In genomic region chr14:122535986-122536385, GRCm38 (mm10) we compare ENCODE assay signal across 23 mouse cellular contexts. TPM values are rescaled to one million over a fixed set of nuclear protein-coding genes. Genes with fewer than 3 reads are reported as not detected.
"Had no signal": no experiment of that assay in that cellular context is flagged by ENCODE, and none has a peak within 500 bp of the region (broad histone marks: within the 10 kb centered on the region; RNA-seq: fewer than 3 reads in every experiment).

No protein-coding gene starts in this region.

- H3K36me3 ChIP-seq: liver, embryonic 15.5 days; midbrain, embryonic 10.5 days; midbrain, embryonic 12.5 days; neural tube, embryonic 13.5 days; neural tube, embryonic 15.5 days; stomach, embryonic 15.5 days had no signal

- H3K9ac ChIP-seq: liver, embryonic 15.5 days; lung, embryonic 14.5 days; midbrain, embryonic 12.5 days; neural tube, embryonic 13.5 days; neural tube, embryonic 15.5 days; stomach, embryonic 15.5 days had no signal

- H3K27me3 ChIP-seq: liver, embryonic 15.5 days; midbrain, embryonic 12.5 days; neural tube, embryonic 13.5 days; neural tube, embryonic 15.5 days; stomach, embryonic 15.5 days had no signal

- ATAC-seq: midbrain, embryonic 16.5 days had no signal

- DNase-seq: lung, embryonic 14.5 days; lung, postnatal 14 days; lung, postnatal 4 days; midbrain, embryonic 14.5 days; right cerebral cortex, postnatal 14 days; thymus, adult 2 months; thymus, postnatal 25 days; thymus, postnatal 4 days had no signal

- H3K4me2 ChIP-seq: liver, embryonic 15.5 days; lung, embryonic 14.5 days; midbrain, embryonic 12.5 days; neural tube, embryonic 15.5 days; stomach, embryonic 15.5 days had no signal

- H3K4me3 ChIP-seq: liver, embryonic 15.5 days; midbrain, embryonic 10.5 days; midbrain, embryonic 12.5 days; neural tube, embryonic 13.5 days; neural tube, embryonic 15.5 days; stomach, embryonic 15.5 days had no signal

- H3K9me3 ChIP-seq: liver, embryonic 15.5 days; midbrain, embryonic 10.5 days; midbrain, embryonic 12.5 days; neural tube, embryonic 13.5 days; neural tube, embryonic 15.5 days; stomach, embryonic 15.5 days had no signal

- H3K27ac ChIP-seq: liver, embryonic 15.5 days; midbrain, embryonic 10.5 days; midbrain, embryonic 12.5 days; neural tube, embryonic 13.5 days; neural tube, embryonic 15.5 days; stomach, embryonic 15.5 days; stomach, postnatal 0 days had no signal

RNA-seq across cellular contexts. Expression of gene Gm10837, which starts 45.6 kb away (rescaled TPM):
- total RNA-seq: megakaryocyte, adult 5-6 weeks; megakaryocyte-erythroid progenitor cell, adult 5-6 weeks had no signal
- polyA plus RNA-seq: liver, embryonic 15.5 days; lung, embryonic 14.5 days; lung, embryonic 16.5 days; myocyte; spleen, adult 2 months; stomach, embryonic 15.5 days; stomach, postnatal 0 days; testis, adult 2 months; thymus, adult 2 months; urinary bladder, adult 2 months had no signal
